16 mouse cellular contexts compared by ENCODE assay signal in genomic region chr15:25146371-25146770, GRCm38 (mm10).
"Had no signal": no experiment of that assay in that cellular context is flagged by ENCODE, and none has a peak within 500 bp of the region (broad histone marks: within the 10 kb centered on the region; RNA-seq: fewer than 3 reads in every experiment).

No protein-coding gene starts in this region.

- H3K27ac ChIP-seq: neural tube, embryonic 13.5 days; neural tube, embryonic 15.5 days; stomach, embryonic 15.5 days; stomach, postnatal 0 days had no signal

- H3K9me3 ChIP-seq: neural tube, embryonic 13.5 days; neural tube, embryonic 15.5 days; stomach, embryonic 15.5 days had no signal

- H3K27me3 ChIP-seq: neural tube, embryonic 13.5 days; neural tube, embryonic 15.5 days; stomach, embryonic 15.5 days had no signal

- H3K4me1 ChIP-seq: neural tube, embryonic 13.5 days; neural tube, embryonic 15.5 days; stomach, embryonic 15.5 days had no signal

- H3K4me2 ChIP-seq: neural tube, embryonic 13.5 days; neural tube, embryonic 15.5 days; stomach, embryonic 15.5 days had no signal

- DNase-seq: retina, postnatal 1 day; right cerebral cortex, adult 18-20 months; right cerebral cortex, postnatal 14 days; right cerebral cortex, postnatal 25 days; right cerebral cortex, postnatal 4 days; spleen, adult 18-20 months; thymus, adult 18-20 months; thymus, adult 2 months; thymus, postnatal 14 days; thymus, postnatal 25 days; thymus, postnatal 36 days; thymus, postnatal 4 days had no signal

- H3K4me3 ChIP-seq: neural tube, embryonic 13.5 days; neural tube, embryonic 15.5 days; stomach, embryonic 15.5 days had no signal

- H3K9ac ChIP-seq: neural tube, embryonic 13.5 days; neural tube, embryonic 15.5 days; stomach, embryonic 15.5 days had no signal

- H3K36me3 ChIP-seq: neural tube, embryonic 13.5 days; neural tube, embryonic 15.5 days; stomach, embryonic 15.5 days had no signal
